Mouse (Mus musculus) left cerebral cortex, adult 9 months (tissue): Measurements from ENCODE around the gene Rnf214.
"Not testable (repeated sequence)": the region's sequence is repeated elsewhere in the genome, so short reads cannot be mapped to it uniquely, and the experiment has no call there.

Experiments
- DNase-seq, 2 experiments: peaks; one replicate each; pipeline ENCODE4 v3.0.0; 2022; ENCODE audit warnings: low spot score in 2 of 2

Rnf214 gene

GRCm38 (mm10) chr9:45850528-45851155, 56.1 kb downstream of the Rnf214 start:
- no peak for DNase-seq

DNA sequence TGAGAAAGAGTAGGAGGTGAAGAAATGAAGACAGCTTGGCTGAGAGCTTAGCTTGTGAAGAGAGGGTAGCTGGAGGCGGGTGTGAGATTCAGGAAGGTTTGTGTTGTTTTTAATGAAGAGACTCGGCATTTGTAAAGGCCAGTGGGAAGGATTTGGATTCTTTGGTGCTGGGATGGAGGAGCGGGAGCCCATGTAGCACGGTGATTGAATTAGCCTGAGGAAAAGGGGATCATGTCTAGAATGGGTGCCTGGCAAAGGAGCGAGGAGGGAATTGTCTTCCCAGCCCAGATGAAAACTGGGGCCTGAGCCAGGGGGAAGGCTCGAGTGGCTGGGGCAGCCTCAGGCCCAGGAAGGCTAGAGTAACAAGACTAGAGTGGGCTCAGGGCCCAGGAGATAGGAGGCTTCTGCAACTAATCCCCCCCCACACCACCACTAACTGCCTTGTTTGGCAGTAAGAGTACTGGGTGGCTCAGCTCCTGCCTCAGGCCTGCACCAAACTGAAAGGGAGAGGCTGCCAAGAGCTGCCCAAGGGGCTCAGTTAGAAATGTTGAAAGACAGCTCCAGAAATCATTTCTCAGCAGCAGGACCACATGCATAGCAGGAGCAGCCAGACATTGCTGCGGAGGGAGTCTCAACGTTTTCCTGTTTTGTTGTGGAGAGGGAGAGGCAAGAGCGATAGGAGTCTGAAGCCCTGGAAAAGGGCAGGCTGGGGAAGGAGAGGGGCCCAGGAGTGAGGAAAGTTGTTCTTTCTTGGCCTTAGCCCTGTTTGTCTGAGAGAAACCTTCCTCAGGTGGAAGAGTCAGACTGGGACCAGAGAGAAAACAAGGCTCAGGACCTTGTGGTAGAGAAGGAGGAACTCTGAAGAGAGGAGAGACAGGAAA, 56.9 kb downstream of the Rnf214 start:
- peak; percentile 55 to 82 for DNase-seq

- DNase-seq: no peak
Observed at GRCm38 (mm10) chr9:45846891-45847460, 59.7 kb downstream of the Rnf214 start.

DNA sequence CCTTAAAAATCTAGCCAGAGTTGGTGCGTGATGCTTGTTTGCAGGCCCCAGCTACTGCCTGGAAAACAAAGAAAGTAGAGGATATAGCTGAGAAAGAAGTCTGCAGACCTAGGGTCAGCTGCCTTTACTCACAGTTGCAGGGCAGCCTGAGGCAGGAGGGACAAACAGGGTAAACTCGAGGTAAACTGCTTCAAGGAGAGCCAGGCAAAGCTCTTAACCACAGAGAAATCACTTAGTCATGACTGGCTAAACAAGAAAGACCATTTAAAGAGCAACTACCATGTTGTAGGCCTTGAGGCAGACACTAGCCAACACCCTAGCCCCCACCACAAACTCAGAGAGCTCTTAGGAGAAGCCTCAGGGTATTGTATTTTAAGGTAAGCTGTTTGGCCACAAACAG, 60.5 kb downstream of the Rnf214 start:
- not testable (repeated sequence) for DNase-seq

DNA sequence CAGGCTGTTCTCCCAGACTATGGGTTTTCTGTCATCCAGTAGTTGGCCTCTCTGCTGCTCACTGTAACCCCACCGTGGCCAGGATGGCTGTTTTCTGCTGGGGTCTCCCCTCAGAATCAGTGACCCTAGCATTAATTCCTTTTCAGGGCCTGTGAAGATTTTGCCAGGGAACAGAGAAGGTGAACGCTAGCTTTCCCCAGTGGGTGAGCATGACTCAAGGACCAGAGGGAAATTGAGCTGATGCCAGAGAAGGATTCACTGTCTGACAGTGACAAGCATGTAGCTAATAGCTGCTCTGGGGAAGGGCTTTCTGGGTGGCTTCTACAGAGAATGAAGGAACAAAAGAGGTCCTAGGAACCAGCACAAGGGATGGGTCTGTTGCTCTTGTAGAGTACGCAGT, 61.2 kb downstream of the Rnf214 start:
- DNase-seq: no peak

- DNase-seq: no peak
Observed at GRCm38 (mm10) chr9:45843780-45844179, 62.9 kb downstream of the Rnf214 start.

DNA sequence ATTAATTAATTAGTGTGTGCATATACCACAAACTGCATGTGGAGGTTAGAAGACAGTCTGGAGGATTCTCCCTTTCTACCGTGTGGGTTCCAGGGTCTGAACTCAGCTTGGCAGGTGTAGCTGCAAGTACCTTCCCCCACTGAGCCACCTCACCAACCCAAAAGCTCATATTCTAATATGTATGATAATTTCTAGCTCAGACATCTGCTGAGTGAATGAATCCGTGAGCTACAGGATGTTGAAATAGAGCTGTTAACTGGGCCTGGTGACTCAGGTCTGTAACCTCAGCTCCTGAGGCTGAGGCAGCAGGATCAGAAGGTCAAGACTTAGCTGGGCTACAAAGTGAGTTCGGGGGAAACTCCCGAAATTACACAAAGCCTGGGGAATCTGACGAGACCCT, 63.7 kb downstream of the Rnf214 start:
- DNase-seq: no peak

- no peak for DNase-seq
Observed at GRCm38 (mm10) chr9:45841458-45841857, 65.3 kb downstream of the Rnf214 start.

GRCm38 (mm10) chr9:45840331-45840730, 66.4 kb downstream of the Rnf214 start:
- DNase-seq: no peak

DNA sequence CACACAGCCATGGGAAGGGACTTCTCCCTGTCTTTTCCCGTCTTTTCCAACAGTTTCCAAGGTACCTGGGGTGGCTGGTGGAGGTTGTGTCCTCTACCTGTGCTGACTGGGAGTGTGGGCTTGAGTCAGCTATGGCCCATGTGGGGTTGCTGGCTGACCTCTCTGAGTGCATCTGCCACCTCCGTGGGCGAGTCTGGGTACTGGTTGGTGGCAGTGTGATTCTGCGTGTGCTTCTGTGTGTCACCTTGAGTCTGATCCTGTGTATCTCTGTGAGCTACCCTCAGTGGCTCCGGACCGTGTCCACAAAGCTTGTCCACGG, 66.8 kb downstream of the Rnf214 start:
- DNase-seq: no peak

DNA sequence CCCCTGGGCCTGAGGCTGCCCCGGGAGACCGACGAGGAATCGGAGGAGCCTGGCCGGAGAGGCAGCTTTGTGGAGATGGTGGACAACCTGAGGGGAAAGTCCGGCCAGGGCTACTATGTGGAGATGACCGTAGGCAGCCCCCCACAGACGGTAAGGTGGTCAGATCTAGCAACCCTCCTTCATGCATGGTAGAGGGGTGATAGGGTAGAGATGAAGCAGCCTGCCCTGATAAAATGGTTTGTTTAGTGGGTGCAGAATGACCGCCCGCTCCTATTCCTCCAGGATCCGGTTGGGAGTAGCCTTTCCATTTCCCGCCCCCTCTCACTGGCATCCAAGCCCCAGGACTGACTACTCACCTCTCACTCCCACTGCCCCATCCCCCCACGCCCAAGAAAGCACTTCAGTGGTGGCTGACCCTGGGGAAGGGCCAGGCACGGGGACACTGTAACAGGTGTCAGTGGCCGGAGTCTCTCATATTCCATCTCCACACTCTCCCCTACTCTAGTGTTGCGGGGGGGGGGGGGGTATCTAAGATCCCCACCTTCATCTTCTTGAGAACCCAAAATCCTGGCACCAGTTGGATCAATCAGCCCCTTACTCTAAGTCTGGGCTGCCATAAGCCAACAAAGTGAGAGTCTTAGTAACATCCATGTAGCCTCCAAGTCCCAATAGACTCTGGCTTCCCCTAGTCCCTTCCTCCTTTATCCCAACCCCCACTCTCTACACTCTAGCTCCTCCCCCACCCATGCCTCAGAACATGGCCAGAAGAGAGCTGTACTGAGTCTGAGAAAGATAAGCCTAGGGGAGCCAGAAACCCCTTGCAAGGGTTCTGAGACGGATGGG, 67.4 kb downstream of the Rnf214 start:
- DNase-seq: no peak

DNA sequence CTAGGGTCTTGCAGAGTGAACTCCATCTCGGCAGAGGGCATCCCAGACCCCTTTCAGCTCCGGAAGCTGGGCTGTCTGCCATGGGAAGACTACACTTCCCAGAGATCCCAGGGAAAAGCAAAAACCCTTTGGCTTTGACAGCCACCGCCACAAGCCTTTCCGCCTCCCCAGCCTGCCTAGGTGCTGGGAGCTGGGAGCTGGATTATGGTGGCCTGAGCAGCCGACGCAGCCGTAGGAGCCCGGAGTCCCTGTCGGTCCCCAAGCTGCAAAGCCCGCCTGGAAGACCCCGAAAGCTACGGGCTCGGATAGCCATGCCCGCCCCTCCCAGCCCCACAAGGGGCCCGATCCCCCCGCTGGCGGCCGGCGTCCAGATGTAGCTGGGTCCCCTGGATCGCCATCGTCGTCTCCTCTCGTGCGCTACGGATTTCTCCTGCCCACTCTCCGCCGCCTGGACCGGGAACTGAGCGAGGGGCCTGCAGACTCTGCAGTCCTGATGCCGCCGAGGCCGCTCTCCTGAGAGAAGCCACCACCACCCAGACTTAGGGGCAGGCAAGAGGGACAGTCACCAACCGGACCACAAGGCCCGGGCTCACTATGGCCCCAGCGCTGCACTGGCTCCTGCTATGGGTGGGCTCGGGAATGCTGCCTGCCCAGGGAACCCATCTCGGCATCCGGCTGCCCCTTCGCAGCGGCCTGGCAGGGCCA, 68.1 kb downstream of the Rnf214 start, which contains the start of gene Bace1:
Gene Bace1 (plus strand): TSS at position 147 of the 705 bp plus-strand sequence.
- DNase-seq: peak; percentile 81 to 92

DNA sequence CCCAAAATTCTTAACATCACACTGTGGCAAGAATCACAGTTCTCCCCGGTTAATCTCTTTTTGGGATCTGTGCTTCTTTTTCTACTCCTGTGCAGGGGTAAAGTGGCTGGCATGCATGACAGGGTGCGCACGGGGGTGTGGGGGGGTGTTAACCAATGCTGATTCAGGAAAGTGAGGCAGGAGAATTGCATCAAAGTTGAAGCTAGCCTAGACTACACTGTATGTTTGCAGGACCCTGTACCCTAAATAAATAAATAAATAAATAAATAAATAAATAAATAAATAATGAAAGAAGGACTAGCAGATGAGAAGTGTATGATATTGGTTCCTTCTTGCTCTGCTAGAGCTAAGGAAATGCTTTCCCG, 68.7 kb downstream of the Rnf214 start:
- no peak for DNase-seq

DNA sequence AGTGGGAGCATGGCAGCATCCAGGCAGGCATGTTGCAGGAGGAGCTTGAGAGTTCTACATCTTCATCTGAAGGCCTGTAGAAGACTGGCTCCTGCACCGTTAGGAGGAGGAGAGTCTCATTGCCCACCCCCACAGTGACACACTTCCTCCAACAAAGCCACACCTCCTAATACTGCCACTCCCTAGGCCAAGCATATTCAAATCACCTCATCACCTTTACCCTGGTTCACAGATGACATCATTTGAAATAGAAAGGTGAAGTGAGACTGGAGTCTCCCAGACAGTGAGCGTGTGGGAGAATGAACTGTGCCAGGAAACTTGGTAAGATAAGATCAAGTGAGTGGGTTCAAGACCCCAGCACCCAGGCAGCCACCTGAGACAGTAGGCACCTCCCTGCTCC, 73.2 kb downstream of the Rnf214 start:
- DNase-seq: no peak

- no peak for DNase-seq
Observed at GRCm38 (mm10) chr9:45832898-45833297, 73.8 kb downstream of the Rnf214 start.

DNA sequence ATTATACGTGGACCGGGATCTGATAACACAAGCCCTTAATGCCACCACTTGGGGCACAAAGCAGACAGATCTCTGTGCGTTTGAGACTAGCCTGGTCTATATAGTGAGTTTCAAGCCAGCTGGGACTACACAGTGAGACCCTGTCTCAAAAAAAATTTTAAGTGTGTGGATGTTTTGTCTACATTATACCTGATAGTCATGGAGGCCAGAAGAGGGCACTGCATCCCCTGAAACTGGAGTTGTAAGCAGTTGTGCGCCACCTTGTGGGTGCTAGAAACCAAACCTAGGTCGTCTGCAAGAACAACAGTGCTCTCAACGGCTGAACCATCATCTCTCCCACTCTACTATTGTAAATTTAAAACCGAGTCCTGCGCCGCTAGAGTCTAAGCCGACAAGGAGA, 77.6 kb downstream of the Rnf214 start:
- DNase-seq: peak in 1 of 2 experiments; percentile 76

- peak; percentile 76 to 93 for DNase-seq
Observed at GRCm38 (mm10) chr9:45828291-45828963, 78.3 kb downstream of the Rnf214 start, which contains the start of gene Cep164. Gene Cep164 (minus strand): TSS chr9:45828691.

GRCm38 (mm10) chr9:45827663-45828290, 78.9 kb downstream of the Rnf214 start:
- DNase-seq: no peak

GRCm38 (mm10) chr9:45818406-45819011, 88.2 kb downstream of the Rnf214 start:
- no peak for DNase-seq

DNA sequence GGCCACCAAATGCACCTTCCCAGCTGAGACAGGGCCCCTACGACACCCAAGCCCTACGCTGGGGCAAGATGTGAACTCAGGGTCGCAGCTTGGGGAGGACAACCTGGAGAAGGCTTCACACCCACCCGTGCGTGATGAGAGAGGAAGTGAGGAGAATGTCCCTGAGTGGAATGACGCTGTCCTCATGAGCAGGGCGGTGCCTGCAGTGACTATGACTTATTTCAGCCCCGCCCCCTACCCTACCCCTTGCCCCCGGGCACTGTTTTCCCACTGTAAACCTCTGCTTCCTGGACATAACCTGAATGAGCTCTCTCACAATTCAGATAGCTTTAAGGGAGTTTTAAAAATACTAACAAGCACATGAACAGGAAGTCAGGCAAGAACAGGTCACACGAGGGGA, 91.2 kb downstream of the Rnf214 start:
- no peak for DNase-seq
